Mouse (Mus musculus) kidney, embryonic 15.5 days (tissue): ENCODE measurements at regions not wholly inside any gene's neighbourhood (a gene's known extent, or its start where the extent isn't known, plus 50 kb on each side); places are given as distances from the start of the nearest gene placed in this dataset.

Source experiments
- ATAC-seq: fragments of 200-750 bp; cut with Nextera tagmentation; replicated peaks from 2 replicates; pipeline ENCODE4 v1.8.0; 2017; ENCODE audit warnings: moderate TSS enrichment; ENCODE audit not compliant: low FRiP score
- H3K27ac ChIP-seq: fragments of 300-500 bp; sonication (generic); 2 replicates; pipeline ENCODE4 v1.5.1; 2015; ENCODE audit warnings: mild to moderate bottlenecking, inconsistent platforms
- H3K27me3 ChIP-seq: fragments of 300-500 bp; sonication (generic); 2 replicates; pipeline ENCODE4 v1.6.1; 2015; ENCODE audit warnings: inconsistent platforms
- H3K36me3 ChIP-seq: fragments of 300-500 bp; sonication (generic); 2 replicates; pipeline ENCODE4 v1.6.1; 2015; ENCODE audit warnings: inconsistent platforms
- H3K4me1 ChIP-seq: fragments of 300-500 bp; sonication (generic); 2 replicates; pipeline ENCODE4 v1.6.1; 2015; ENCODE audit warnings: inconsistent platforms
- H3K4me2 ChIP-seq: fragments of 300-500 bp; sonication (generic); 2 replicates; pipeline ENCODE4 v1.6.1; 2015; ENCODE audit warnings: moderate library complexity, mild to moderate bottlenecking, inconsistent platforms
- H3K4me3 ChIP-seq: fragments of 300-500 bp; sonication (generic); replicated peaks from 2 replicates; pipeline ENCODE4 v1.5.1; 2015; ENCODE audit warnings: mild to moderate bottlenecking, inconsistent platforms
- H3K9ac ChIP-seq: fragments of 300-500 bp; sonication (generic); 2 replicates; pipeline ENCODE4 v1.6.1; 2015; ENCODE audit warnings: mild to moderate bottlenecking, inconsistent platforms
- H3K9me3 ChIP-seq: fragments of 300-500 bp; sonication (generic); replicated peaks from 2 replicates; pipeline ENCODE4 v1.6.1; 2016; ENCODE audit warnings: inconsistent platforms
- WGBS: fragments of 180-500 bp; shearing (Covaris S2); methylation state at CpG from one replicate; pipeline ENCODE4 v1.1.7; 2015; ENCODE audit warnings: mixed read lengths; 5-methylcytosine and 5-hydroxymethylcytosine counted together

DNA sequence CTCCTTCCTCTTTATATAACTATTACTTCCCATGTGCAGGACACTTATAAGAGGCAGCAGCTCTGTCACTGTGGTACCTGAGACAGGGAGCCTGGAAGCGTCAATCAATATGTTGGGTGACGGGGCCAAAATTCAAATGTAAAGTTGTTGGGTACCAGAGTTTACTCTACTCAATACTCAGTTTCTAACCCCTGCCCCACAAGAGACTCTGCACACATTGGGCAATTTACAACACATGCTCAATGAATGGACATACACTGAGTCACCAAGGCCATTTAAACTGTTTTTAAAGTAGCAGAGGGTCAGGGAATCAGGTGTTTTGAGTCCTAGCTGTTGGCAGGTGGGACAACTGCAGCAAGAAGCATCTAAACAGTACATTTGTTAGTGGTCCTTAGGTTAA, 176.4 kb upstream of the Sall1 start:
- Histone ChIP-seq H3K27me3 (no peaks in the 10 kb centered on the region), H3K9ac (no peak overlapping the region), H3K4me3 (no peak overlapping the region), H3K4me1 (no peaks in the 10 kb centered on the region), H3K36me3 (no peaks in the 10 kb centered on the region), H3K27ac (no peak overlapping the region), H3K4me2 (no peak overlapping the region), H3K9me3 (no peaks in the 10 kb centered on the region)
- WGBS: 86% methylated on average over 2 of the region's 2 CpGs
- no peak for ATAC-seq

- no peak overlapping the region for H3K4me2 ChIP-seq
- ATAC-seq: no peak
- no peaks in the 10 kb centered on the region for H3K27me3 ChIP-seq
- H3K9ac ChIP-seq: no peak overlapping the region
- H3K36me3 ChIP-seq: no peaks in the 10 kb centered on the region
- no peak overlapping the region for H3K27ac ChIP-seq
- no peaks in the 10 kb centered on the region for H3K4me1 ChIP-seq
- 86% methylated on average over 7 of the region's 7 CpGs for WGBS
- H3K9me3 ChIP-seq: no peaks in the 10 kb centered on the region
- H3K4me3 ChIP-seq: no peak overlapping the region
Measured at GRCm38 (mm10) chr8:89219156-89219555, 175.2 kb upstream of the Sall1 start.

- H3K9ac ChIP-seq: no peak overlapping the region
- H3K4me3 ChIP-seq: no peak overlapping the region
- H3K36me3 ChIP-seq: no peaks in the 10 kb centered on the region
- H3K4me1 ChIP-seq: no peaks in the 10 kb centered on the region
- no peak overlapping the region for H3K4me2 ChIP-seq
- H3K27me3 ChIP-seq: no peaks in the 10 kb centered on the region
- 91% methylated on average over 2 of the region's 2 CpGs for WGBS
- no peak overlapping the region for H3K27ac ChIP-seq
- ATAC-seq: no peak
- no peaks in the 10 kb centered on the region for H3K9me3 ChIP-seq
Measured at GRCm38 (mm10) chr8:89217689-89218088, 173.7 kb upstream of the Sall1 start.

DNA sequence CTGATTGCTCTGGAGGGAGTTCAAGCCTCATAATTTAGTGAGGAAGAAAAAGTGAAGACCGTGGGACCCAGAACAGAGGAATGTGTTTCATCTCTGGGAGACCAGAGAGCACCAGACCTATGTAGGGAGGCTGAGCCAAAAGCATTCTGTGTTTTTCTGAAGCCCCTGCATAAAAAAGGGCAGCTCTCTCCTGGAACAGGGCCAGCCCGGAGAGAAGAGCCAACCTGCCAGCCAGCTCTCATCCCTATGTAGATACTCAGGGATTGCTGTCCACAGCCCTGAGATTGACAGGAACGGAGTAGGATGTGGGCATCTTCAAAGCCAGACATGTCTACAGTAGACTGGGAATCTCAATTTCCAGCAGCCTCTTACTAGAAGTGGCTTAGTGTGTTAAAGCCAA, 168.0 kb upstream of the Sall1 start:
- Histone ChIP-seq H3K27me3 (no peaks in the 10 kb centered on the region), H3K4me3 (no peak overlapping the region), H3K9me3 (no peaks in the 10 kb centered on the region), H3K36me3 (no peaks in the 10 kb centered on the region), H3K27ac (no peak overlapping the region), H3K4me2 (no peak overlapping the region), H3K4me1 (no peaks in the 10 kb centered on the region), H3K9ac (no peak overlapping the region)
- WGBS: 78% methylated on average over 3 of the region's 3 CpGs
- ATAC-seq: no peak

DNA sequence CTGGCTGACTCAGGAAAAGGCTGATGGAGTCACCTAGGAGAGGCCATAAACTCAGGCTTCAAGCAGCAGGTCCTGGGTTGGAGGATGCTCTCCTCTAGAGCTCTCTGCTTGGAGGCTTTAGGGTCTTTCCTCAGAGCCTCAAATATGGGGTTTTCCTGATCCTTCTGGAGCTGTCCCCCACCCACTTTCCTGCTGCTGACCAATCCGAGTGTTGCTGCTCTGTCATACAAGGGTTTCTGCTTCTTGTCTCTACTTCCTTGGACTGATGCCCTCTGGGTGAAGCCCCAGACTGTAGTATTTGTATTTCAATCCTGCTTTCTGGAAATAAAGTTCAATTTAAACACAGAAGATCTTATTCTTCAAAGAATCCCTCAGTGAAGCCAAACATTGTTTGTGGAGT, 166.7 kb upstream of the Sall1 start:
- no peak overlapping the region for H3K4me2 ChIP-seq
- H3K36me3 ChIP-seq: no peaks in the 10 kb centered on the region
- no peaks in the 10 kb centered on the region for H3K27me3 ChIP-seq
- WGBS: 50% methylated on average over 1 of the region's 1 CpGs
- ATAC-seq: no peak
- no peak overlapping the region for H3K4me3 ChIP-seq
- no peak overlapping the region for H3K9ac ChIP-seq
- H3K27ac ChIP-seq: no peak overlapping the region
- no peaks in the 10 kb centered on the region for H3K9me3 ChIP-seq
- no peaks in the 10 kb centered on the region for H3K4me1 ChIP-seq

GRCm38 (mm10) chr8:89207891-89208290, 163.9 kb upstream of the Sall1 start:
- Histone ChIP-seq H3K27ac (no peak overlapping the region), H3K4me3 (no peak overlapping the region), H3K4me2 (no peak overlapping the region), H3K27me3 (no peaks in the 10 kb centered on the region), H3K9me3 (no peaks in the 10 kb centered on the region), H3K9ac (no peak overlapping the region), H3K4me1 (no peaks in the 10 kb centered on the region), H3K36me3 (no peaks in the 10 kb centered on the region)
- WGBS: 87% methylated on average over 2 of the region's 2 CpGs
- ATAC-seq: no peak

GRCm38 (mm10) chr8:89202484-89203096, 158.6 kb upstream of the Sall1 start:
- 61% methylated on average over 5 of the region's 5 CpGs for WGBS
- Histone ChIP-seq H3K36me3 (no peaks in the 10 kb centered on the region), H3K9ac (no peak overlapping the region), H3K4me1 (no peaks in the 10 kb centered on the region), H3K27ac (no peak overlapping the region), H3K27me3 (no peaks in the 10 kb centered on the region; the same call in none of the 2 replicates), H3K9me3 (no peaks in the 10 kb centered on the region), H3K4me3 (no peak overlapping the region), H3K4me2 (no peak overlapping the region)
- no peak for ATAC-seq

- no peak for ATAC-seq
Measured at GRCm38 (mm10) chr8:89200301-89200700, 156.3 kb upstream of the Sall1 start.

GRCm38 (mm10) chr8:89185314-89185713, 141.4 kb upstream of the Sall1 start:
- Histone ChIP-seq H3K27me3 (peaks cover 10% of the 10 kb centered on the region), H3K4me1 (peaks cover 11% of the 10 kb centered on the region), H3K4me2 (peak overlapping the region; percentile 39), H3K9ac (no peak overlapping the region), H3K4me3 (0 out of 2 replicates have a peak overlapping the region, but pooled peaks have one; percentile 3), H3K9me3 (no peaks in the 10 kb centered on the region), H3K36me3 (no peaks in the 10 kb centered on the region), H3K27ac (no peak overlapping the region)
- WGBS: 10% methylated on average over 17 of the region's 17 CpGs
- ATAC-seq: no peak

More at GRCm38 (mm10) chr8:89200301-89200700, 156.3 kb upstream of the Sall1 start:
- Histone ChIP-seq H3K9ac (no peak overlapping the region), H3K4me1 (no peaks in the 10 kb centered on the region), H3K27ac (no peak overlapping the region), H3K4me3 (no peak overlapping the region), H3K27me3 (no peaks in the 10 kb centered on the region; the same call in none of the 2 replicates), H3K9me3 (no peaks in the 10 kb centered on the region), H3K4me2 (no peak overlapping the region), H3K36me3 (no peaks in the 10 kb centered on the region)
- 67% methylated on average over 2 of the region's 2 CpGs for WGBS

DNA sequence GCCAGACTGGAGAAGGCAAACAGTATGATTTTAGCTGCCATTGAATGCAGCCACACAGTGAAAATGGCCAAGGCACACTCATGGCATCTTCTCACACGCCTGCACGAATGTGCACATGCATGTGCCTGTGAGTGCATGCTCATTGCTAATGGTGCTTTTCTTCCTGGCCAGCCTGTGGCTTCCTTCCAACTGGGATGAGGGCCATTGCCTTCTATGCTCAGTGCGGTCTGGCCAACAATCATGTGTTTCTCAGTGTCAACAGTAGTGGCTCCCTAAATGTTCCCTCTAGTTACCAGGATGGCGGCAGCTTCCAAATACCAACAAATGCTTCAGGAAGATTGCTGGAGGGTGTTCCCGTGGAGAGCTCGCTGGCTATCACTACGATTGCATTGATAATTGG, 131.7 kb upstream of the Sall1 start:
- Histone ChIP-seq H3K9ac (no peak overlapping the region), H3K4me1 (no peaks in the 10 kb centered on the region), H3K4me3 (no peak overlapping the region), H3K36me3 (no peaks in the 10 kb centered on the region), H3K4me2 (no peak overlapping the region), H3K9me3 (no peaks in the 10 kb centered on the region), H3K27me3 (no peaks in the 10 kb centered on the region), H3K27ac (no peak overlapping the region)
- no peak for ATAC-seq
- WGBS: 93% methylated on average over 7 of the region's 7 CpGs

DNA sequence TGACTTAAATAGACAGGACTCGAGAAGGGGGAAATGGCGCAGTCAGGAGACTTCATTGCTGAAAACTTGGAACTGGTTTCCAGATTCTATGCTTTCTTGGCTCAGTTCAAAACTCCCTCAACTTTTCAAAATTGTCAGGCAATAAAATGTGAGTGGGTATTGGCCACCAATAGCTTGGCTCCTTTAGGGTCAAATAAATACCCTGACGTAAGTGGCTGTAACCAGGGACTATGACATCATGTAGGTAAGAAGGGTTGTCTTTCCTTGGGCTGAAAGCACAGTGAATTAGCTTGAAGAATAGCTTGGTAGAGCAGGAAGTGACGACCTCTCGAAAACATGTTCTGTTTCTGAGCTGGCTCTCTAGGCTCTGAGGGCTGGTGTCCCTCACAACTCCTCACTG, 127.6 kb upstream of the Sall1 start:
- Histone ChIP-seq H3K4me1 (peaks cover 16% of the 10 kb centered on the region), H3K36me3 (no peaks in the 10 kb centered on the region), H3K27me3 (no peaks in the 10 kb centered on the region), H3K9me3 (no peaks in the 10 kb centered on the region), H3K27ac (no peak overlapping the region), H3K4me2 (no peak overlapping the region), H3K9ac (no peak overlapping the region), H3K4me3 (no peak overlapping the region)
- ATAC-seq: no peak
- 81% methylated on average over 5 of the region's 5 CpGs for WGBS

- H3K9ac ChIP-seq: no peak overlapping the region
- no peaks in the 10 kb centered on the region for H3K9me3 ChIP-seq
- H3K4me3 ChIP-seq: no peak overlapping the region
- no peak overlapping the region for H3K27ac ChIP-seq
- H3K36me3 ChIP-seq: no peaks in the 10 kb centered on the region
- peak; percentile 46; the same call in 1 of the 2 replicates for ATAC-seq
- 30% methylated on average over 7 of the region's 7 CpGs for WGBS
- H3K4me2 ChIP-seq: no peak overlapping the region
- H3K27me3 ChIP-seq: no peaks in the 10 kb centered on the region
- peaks cover 16% of the 10 kb centered on the region for H3K4me1 ChIP-seq
Measured at GRCm38 (mm10) chr8:89169484-89169883, 125.5 kb upstream of the Sall1 start.

- no peak overlapping the region for H3K9ac ChIP-seq
- H3K36me3 ChIP-seq: no peaks in the 10 kb centered on the region
- peaks cover 16% of the 10 kb centered on the region for H3K4me1 ChIP-seq
- no peak overlapping the region for H3K4me3 ChIP-seq
- no peak for ATAC-seq
- no peaks in the 10 kb centered on the region for H3K9me3 ChIP-seq
- H3K27ac ChIP-seq: no peak overlapping the region
- H3K4me2 ChIP-seq: no peak overlapping the region
- H3K27me3 ChIP-seq: no peaks in the 10 kb centered on the region
- 75% methylated on average over 4 of the region's 4 CpGs for WGBS
Measured at GRCm38 (mm10) chr8:89167026-89167425, 123.1 kb upstream of the Sall1 start.
